Mouse (Mus musculus) midbrain, embryonic 12.5 days (tissue): ENCODE data around the gene Smarcal1. TPM values are rescaled to one million over a fixed set of nuclear protein-coding genes. Genes with fewer than 3 reads are reported as not detected.

ENCODE experiments used
- ATAC-seq: fragments of 200-750 bp; cut with Nextera tagmentation; 2 replicates; pipeline ENCODE4 v1.8.0; 2017; ENCODE audit warnings: low read depth, moderate TSS enrichment, moderate library complexity; ENCODE audit not compliant: low FRiP score
- H3K27ac ChIP-seq: fragments of 300-500 bp; sonication (generic); replicated peaks from 2 replicates; pipeline ENCODE4 v1.5.1; 2016; ENCODE audit warnings: mild to moderate bottlenecking
- H3K27me3 ChIP-seq: fragments of 300-500 bp; sonication (generic); 2 replicates; pipeline ENCODE4 v1.6.1; 2016; ENCODE audit warnings: mild to moderate bottlenecking
- H3K36me3 ChIP-seq: fragments of 300-500 bp; sonication (generic); 2 replicates; pipeline ENCODE4 v1.6.1; 2016
- H3K4me1 ChIP-seq: fragments of 300-500 bp; sonication (generic); 2 replicates; pipeline ENCODE4 v1.6.1; 2016
- H3K4me2 ChIP-seq: fragments of 300-500 bp; sonication (generic); replicated peaks from 2 replicates; pipeline ENCODE4 v1.6.1; 2016; ENCODE audit warnings: mild to moderate bottlenecking, moderate library complexity
- H3K4me3 ChIP-seq: fragments of 300-500 bp; sonication (generic); 2 replicates; pipeline ENCODE4 v1.5.1; 2016; ENCODE audit warnings: mild to moderate bottlenecking
- H3K9ac ChIP-seq: fragments of 300-500 bp; sonication (generic); replicated peaks from 2 replicates; pipeline ENCODE4 v1.6.1; 2016; ENCODE audit warnings: mild to moderate bottlenecking, moderate library complexity
- H3K9me3 ChIP-seq: fragments of 300-500 bp; sonication (generic); 2 replicates; pipeline ENCODE4 v1.6.1; 2016; ENCODE audit warnings: mild to moderate bottlenecking
- WGBS: fragments of 180-500 bp; shearing (Covaris S2); methylation state at CpG from one replicate; pipeline ENCODE4 v1.1.7; 2016; 5-methylcytosine and 5-hydroxymethylcytosine counted together
- polyA plus RNA-seq: library from polyadenylated mRNA; unstranded; fragments of >200 nt; fragmentation: Nextera tagmentation; extraction: Ambion mirVana; gene quantifications from 2 replicates; pipeline ENCODE4 v1.2.1, GENCODE M21; 2016

Smarcal1 gene
- polyA plus RNA-seq, 1 experiment from 2014 or later: 31.4 TPM

DNA sequence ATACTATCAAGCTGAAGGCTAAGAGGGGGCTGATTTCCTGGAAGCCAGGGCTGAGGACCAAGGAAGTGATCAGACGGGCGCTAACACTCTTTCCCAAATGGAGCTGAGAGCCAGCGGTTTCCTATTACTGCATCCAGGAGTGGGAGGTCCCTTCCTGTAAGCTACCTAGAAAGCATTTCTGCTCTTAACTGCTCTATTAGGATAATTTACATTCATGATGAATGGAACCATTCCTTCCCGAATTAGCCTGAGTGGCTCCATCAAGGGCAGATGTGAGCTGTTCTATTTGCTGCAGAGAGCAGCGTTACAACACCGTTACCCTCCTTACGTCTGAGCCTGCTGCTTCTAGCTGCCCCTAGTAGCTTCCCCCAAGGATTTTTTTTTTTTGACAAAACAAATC, 9.0 kb upstream of the Smarcal1 start:
- H3K9ac ChIP-seq: no peak overlapping the region
- no peaks in the 10 kb centered on the region for H3K9me3 ChIP-seq
- no peak for ATAC-seq
- no peak overlapping the region for H3K4me3 ChIP-seq
- peaks cover 13% of the 10 kb centered on the region for H3K27me3 ChIP-seq
- no peak overlapping the region for H3K27ac ChIP-seq
- peaks cover 27% of the 10 kb centered on the region for H3K4me1 ChIP-seq
- H3K4me2 ChIP-seq: no peak overlapping the region
- 86% methylated on average over 7 of the region's 7 CpGs for WGBS
- no peaks in the 10 kb centered on the region for H3K36me3 ChIP-seq

DNA sequence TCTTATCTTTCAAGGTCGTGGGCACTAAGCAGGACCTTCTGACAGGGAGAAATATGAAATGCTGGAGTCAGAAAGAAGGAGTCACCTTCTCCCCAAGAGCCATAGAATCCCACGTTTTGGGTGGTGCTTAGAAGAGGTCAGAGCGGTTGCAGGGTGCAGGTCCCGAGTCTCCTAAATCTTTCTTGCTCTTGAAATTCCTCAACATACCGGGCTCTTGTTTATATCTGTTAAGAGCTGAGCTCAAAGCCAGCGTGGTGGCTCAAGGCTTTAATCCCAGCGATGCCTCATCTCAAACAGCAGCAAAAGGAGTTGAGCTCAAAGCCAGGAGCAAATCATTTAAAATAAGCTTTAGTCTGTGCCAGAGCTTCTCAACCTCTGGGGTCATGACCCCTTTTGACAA, 8.4 kb upstream of the Smarcal1 start:
- no peak overlapping the region for H3K9ac ChIP-seq
- WGBS: 58% methylated on average over 7 of the region's 7 CpGs
- peaks cover 24% of the 10 kb centered on the region for H3K4me1 ChIP-seq
- no peak overlapping the region for H3K27ac ChIP-seq
- ATAC-seq: no peak
- H3K9me3 ChIP-seq: no peaks in the 10 kb centered on the region
- H3K27me3 ChIP-seq: peaks cover 13% of the 10 kb centered on the region
- H3K4me3 ChIP-seq: no peak overlapping the region
- no peak overlapping the region for H3K4me2 ChIP-seq
- no peaks in the 10 kb centered on the region for H3K36me3 ChIP-seq

DNA sequence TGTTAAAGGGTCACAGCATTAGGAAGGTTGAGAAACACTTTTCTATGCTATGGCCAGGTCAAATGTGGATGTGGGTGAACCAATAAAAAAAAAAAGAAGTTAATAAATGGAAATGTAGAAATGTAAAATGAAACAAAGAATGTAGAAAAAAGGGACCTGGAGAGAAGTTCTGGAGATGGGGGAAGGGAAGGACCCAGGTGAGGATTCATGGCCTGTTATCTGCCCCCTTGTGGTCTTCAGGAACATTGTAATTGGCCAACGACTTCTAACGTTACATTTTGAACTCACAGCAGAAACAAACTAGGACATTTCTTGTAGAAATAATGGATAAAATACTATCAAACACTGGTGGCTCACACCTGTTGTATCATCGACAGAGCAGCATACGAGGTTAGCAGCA, 7.9 kb upstream of the Smarcal1 start:
- Histone ChIP-seq H3K9me3 (no peaks in the 10 kb centered on the region), H3K27ac (no peak overlapping the region), H3K4me2 (no peak overlapping the region), H3K36me3 (no peaks in the 10 kb centered on the region), H3K4me1 (peaks cover 23% of the 10 kb centered on the region), H3K9ac (no peak overlapping the region), H3K27me3 (peaks cover 13% of the 10 kb centered on the region), H3K4me3 (no peak overlapping the region)
- ATAC-seq: no peak
- WGBS: 51% methylated on average over 4 of the region's 4 CpGs

DNA sequence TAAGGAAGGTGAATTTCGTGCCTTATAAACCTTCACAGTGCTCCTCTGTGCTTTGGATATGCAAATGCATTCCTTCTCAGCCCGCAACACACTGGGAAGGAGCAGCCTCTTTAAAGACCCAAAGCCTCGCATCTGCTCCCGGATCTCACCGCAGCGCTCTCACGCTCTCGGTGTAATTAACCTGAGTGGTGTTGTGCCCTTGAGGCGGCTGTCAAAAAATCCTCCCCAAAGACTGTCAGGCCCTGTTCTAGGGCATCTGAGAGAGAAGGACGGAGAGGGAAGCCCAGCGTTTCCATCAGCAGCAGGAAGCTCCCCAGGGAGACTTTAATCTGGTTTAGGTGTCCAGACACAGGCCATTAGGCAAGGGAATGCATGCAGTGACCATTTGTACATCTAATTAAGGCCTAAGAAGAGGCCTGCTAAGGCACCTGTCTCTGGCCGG, 5.5 kb upstream of the Smarcal1 start:
- WGBS: 1% methylated on average over 12 of the region's 12 CpGs
- peak overlapping the region; percentile 50; the same call in 1 of the 2 replicates for H3K27ac ChIP-seq
- no peak overlapping the region for H3K9ac ChIP-seq
- H3K4me1 ChIP-seq: peaks cover 27% of the 10 kb centered on the region
- H3K4me2 ChIP-seq: peak overlapping the region; percentile 43
- ATAC-seq: peak; percentile 69
- H3K9me3 ChIP-seq: no peaks in the 10 kb centered on the region
- H3K36me3 ChIP-seq: no peaks in the 10 kb centered on the region
- H3K27me3 ChIP-seq: peaks cover 13% of the 10 kb centered on the region
- H3K4me3 ChIP-seq: no peak overlapping the region

DNA sequence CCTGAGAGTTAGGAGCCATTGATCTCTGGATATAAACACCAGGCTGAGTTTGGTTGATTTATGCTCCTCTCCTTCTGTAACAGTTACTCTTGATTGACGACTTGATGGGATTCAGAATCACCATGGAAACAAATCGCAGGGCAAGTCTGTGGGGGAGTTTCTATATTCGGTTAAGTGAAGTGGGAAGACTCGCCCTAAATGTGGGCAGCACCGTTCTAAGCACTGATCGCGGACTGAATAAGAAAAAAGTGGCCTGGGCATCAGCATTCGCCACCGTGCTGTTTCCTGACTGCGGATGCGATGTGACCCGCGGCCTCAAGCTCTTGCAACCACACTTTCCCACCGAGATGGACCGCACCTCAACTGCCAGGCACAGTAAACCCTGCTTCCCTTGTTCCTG, 4.7 kb upstream of the Smarcal1 start:
- H3K4me3 ChIP-seq: no peak overlapping the region
- no peaks in the 10 kb centered on the region for H3K36me3 ChIP-seq
- no peak for ATAC-seq
- H3K4me1 ChIP-seq: peaks cover 28% of the 10 kb centered on the region
- H3K4me2 ChIP-seq: peak overlapping the region; percentile 9
- H3K9ac ChIP-seq: no peak overlapping the region
- H3K27ac ChIP-seq: peak overlapping the region; percentile 50; the same call in 1 of the 2 replicates
- no peaks in the 10 kb centered on the region for H3K9me3 ChIP-seq
- WGBS: 36% methylated on average over 15 of the region's 15 CpGs
- peaks cover 13% of the 10 kb centered on the region for H3K27me3 ChIP-seq

DNA sequence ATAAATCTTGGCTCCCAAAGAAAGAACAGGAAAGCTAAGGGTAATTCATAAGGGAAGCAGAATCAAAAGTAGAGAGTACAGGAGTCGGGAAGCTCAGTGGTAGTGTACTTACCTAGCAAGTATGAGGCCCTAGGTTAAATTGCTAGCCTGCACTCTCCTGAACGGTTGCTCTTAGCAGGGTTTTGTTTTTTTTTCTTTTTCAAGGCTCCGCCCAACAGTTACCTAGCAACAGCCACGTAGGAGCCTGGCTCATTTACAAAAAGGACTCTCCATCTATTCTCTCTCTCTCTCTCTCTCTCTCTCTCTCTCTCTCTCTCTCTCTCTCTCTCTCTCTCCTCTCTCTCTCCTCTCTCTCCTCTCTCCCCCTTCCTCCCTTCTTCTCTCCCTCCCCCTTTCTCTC, 4.2 kb upstream of the Smarcal1 start:
- Histone ChIP-seq H3K9ac (no peak overlapping the region), H3K4me1 (peaks cover 30% of the 10 kb centered on the region), H3K36me3 (no peaks in the 10 kb centered on the region), H3K4me3 (no peak overlapping the region), H3K27me3 (peaks cover 13% of the 10 kb centered on the region), H3K4me2 (peak overlapping the region; percentile 9), H3K27ac (no peak overlapping the region), H3K9me3 (no peaks in the 10 kb centered on the region)
- ATAC-seq: no peak
- WGBS: 32% methylated on average over 4 of the region's 4 CpGs

DNA sequence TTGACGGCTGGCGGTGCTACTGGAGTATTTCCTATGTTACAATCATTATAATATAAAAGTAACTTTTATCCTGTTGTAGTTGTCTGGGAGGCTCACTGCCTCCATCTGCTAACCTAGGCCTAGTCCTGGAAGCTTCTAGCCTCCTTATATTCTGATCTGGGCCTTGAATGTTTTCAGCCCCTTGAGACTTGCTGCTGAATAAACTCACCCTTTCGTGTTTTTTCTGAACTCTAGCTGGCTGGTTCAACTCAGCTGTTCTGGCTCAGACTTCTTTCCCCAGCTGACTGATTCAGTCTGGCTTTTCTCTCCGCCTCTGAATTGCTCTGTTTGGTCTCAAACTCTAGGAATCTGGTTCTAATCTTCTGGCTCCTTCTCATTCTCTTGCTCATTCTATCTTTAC, 855 bp downstream of the Smarcal1 start:
- H3K36me3 ChIP-seq: peaks cover 31% of the 10 kb centered on the region
- no peaks in the 10 kb centered on the region for H3K9me3 ChIP-seq
- H3K4me1 ChIP-seq: peaks cover 20% of the 10 kb centered on the region
- H3K27ac ChIP-seq: peak overlapping the region; percentile 83; the same call in 1 of the 2 replicates
- 65% methylated on average over 4 of the region's 4 CpGs for WGBS
- peak overlapping the region; percentile 70 for H3K9ac ChIP-seq
- peak overlapping the region; percentile 70 for H3K4me3 ChIP-seq
- ATAC-seq: no peak
- H3K4me2 ChIP-seq: peak overlapping the region; percentile 64
- H3K27me3 ChIP-seq: no peaks in the 10 kb centered on the region

DNA sequence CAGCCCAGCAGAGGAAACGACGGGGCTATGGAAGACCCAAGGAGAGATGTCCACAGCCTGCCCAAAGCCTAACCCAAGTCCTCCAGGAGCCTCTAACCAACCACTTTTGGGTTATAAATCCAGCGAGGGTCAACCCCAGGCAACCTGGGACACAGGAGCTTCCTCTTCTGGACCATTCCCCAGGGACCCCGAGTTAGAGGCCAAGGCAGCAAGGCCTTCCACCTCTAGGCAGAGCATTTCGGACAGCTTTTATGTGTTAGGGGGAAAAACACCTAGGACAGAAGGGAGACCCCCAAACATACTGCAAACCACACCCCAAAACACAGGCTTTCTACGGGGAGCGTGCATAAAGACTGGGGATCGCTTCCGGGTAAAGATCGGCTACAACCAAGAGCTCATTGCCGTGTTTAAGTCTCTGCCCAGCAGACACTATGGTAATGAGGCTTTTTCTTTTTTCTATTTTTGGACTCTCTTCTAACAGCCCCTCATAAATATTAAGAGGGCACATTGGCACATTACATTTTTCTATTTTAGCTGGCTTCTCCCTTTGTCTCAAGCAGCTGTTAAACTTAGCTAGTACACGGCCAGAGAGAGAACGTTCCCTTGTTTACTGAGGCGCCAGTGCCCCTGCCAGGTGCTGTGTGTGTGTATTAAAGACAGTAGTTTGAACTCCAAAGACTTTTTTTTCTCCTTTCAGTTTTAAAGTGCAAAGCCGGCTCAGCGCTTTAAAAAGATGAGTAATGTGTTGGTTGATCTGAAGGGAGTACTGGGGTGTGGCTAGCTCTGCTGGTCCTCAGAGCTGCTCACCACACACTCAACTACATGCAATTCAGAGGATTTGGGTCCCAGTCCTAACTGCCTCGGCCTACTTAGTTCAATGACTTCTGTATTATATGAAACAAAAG, 3.2 kb downstream of the Smarcal1 start:
- Histone ChIP-seq H3K4me2 (no peak overlapping the region), H3K4me3 (no peak overlapping the region), H3K9ac (no peak overlapping the region), H3K27ac (no peak overlapping the region), H3K9me3 (no peaks in the 10 kb centered on the region), H3K36me3 (peaks cover 44% of the 10 kb centered on the region), H3K27me3 (no peaks in the 10 kb centered on the region), H3K4me1 (peaks cover 17% of the 10 kb centered on the region)
- no peak for ATAC-seq
- 90% methylated on average over 17 of the region's 17 CpGs for WGBS

DNA sequence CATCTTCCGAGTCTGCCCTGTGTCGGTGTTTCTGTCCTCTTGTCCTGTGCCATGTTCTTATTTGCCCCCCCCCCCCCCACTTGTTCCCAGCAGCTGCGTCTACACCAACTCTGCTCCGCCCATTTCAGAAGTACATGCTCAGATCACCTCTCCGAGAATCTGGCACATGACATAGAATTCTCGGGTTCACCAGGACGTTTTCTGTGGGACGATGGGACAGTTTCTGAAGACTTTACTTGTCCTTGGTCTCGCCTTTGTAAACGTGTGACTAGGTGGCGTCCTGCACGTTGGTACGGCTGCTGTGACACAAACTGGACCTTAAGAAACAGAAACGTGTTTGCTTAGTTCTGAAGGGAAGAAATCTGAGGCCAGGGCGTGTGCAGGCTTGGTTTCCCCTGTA, 4.5 kb downstream of the Smarcal1 start:
- WGBS: 92% methylated on average over 15 of the region's 15 CpGs
- Histone ChIP-seq H3K4me1 (peaks cover 13% of the 10 kb centered on the region), H3K9ac (no peak overlapping the region), H3K36me3 (peaks cover 57% of the 10 kb centered on the region), H3K27me3 (no peaks in the 10 kb centered on the region), H3K4me3 (no peak overlapping the region), H3K27ac (no peak overlapping the region), H3K9me3 (no peaks in the 10 kb centered on the region), H3K4me2 (no peak overlapping the region)
- ATAC-seq: no peak

DNA sequence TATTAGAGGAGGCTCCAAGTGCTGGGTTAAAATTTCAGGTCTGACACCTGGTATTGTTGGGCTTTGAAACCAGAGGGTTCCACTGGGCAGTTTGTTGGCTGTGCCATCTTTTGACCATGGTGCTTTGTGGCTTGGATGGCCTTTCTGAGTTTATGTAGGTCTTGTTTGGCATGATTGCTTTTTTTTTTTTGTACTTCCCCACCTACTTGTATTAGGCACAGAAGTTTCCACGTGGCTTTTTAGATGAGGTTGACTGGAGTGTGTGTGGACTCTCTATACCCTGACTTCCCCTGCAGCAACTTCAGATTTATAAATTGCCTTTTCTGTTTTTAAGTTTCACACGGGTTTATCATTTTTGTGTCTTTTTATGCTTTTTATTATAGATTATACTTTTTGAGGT, 5.7 kb downstream of the Smarcal1 start:
- peaks cover 9% of the 10 kb centered on the region for H3K4me1 ChIP-seq
- H3K4me2 ChIP-seq: no peak overlapping the region
- WGBS: 96% methylated on average over 2 of the region's 2 CpGs
- H3K4me3 ChIP-seq: no peak overlapping the region
- no peaks in the 10 kb centered on the region for H3K27me3 ChIP-seq
- H3K36me3 ChIP-seq: peaks cover 69% of the 10 kb centered on the region
- ATAC-seq: no peak
- H3K27ac ChIP-seq: no peak overlapping the region
- no peaks in the 10 kb centered on the region for H3K9me3 ChIP-seq
- H3K9ac ChIP-seq: no peak overlapping the region

DNA sequence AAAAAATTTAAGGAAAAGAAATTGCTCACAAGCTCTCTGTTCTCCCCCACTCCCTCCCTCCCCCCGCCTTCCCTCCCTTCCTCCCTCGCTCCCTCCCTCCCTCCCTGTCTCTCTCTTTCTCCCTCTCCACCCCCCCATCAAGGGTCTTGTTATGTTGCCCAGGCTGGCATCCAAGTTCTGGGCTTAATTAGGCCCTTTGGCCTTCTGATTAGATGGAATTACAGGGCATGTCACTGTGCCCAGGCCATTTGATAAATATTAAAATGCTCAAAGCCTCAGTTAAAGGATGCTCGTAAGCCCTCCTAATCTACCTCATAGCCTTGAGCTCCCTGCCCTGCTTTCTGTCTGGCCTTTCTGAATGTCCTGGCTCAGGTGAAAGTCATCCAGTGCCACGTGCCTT, 7.6 kb downstream of the Smarcal1 start:
- Histone ChIP-seq H3K4me3 (no peak overlapping the region), H3K9me3 (no peaks in the 10 kb centered on the region), H3K27ac (no peak overlapping the region), H3K36me3 (peaks cover 83% of the 10 kb centered on the region), H3K4me1 (no peaks in the 10 kb centered on the region), H3K9ac (no peak overlapping the region), H3K27me3 (no peaks in the 10 kb centered on the region), H3K4me2 (no peak overlapping the region)
- WGBS: 88% methylated on average over 4 of the region's 4 CpGs
- no peak for ATAC-seq

DNA sequence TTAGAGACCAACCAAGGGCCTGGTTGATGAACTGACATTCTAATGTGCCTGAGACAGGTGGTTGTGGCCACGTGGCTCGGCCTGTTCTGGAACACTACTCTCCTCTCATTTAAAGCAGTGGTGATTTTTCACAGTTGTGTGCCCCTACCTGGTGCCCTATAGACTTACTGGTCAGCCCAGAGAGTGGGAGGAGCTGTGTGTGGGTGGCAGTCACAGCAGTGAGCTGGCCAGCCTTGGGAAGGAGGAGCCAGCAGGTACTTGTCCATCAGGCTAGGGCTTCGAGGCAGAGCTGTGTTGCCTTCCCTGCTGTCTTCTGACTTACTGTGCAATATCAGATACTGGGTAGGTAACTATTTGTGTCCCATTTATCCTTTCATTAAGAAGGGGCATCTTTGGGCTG, 9.3 kb downstream of the Smarcal1 start:
- Histone ChIP-seq H3K27ac (no peak overlapping the region), H3K4me1 (no peaks in the 10 kb centered on the region), H3K4me2 (no peak overlapping the region), H3K27me3 (no peaks in the 10 kb centered on the region), H3K9ac (no peak overlapping the region), H3K9me3 (no peaks in the 10 kb centered on the region), H3K4me3 (no peak overlapping the region), H3K36me3 (peaks cover 83% of the 10 kb centered on the region)
- 88% methylated on average over 3 of the region's 3 CpGs for WGBS
- ATAC-seq: no peak
